Mouse (Mus musculus) megakaryocyte, embryonic 14.5 days (primary cell): ENCODE results near the gene Col23a1.

Experiments
- FLI1 ChIP-seq: IDR thresholded peaks from 2 replicates; pipeline ENCODE4 v1.6.1; 2012; ENCODE audit warnings: low read length, inconsistent platforms, mixed read lengths
- GATA1 ChIP-seq: IDR thresholded peaks from 3 replicates; pipeline ENCODE4 v1.6.1; 2012; ENCODE audit warnings: mixed read lengths, low read length, inconsistent platforms, borderline replicate concordance

DNA sequence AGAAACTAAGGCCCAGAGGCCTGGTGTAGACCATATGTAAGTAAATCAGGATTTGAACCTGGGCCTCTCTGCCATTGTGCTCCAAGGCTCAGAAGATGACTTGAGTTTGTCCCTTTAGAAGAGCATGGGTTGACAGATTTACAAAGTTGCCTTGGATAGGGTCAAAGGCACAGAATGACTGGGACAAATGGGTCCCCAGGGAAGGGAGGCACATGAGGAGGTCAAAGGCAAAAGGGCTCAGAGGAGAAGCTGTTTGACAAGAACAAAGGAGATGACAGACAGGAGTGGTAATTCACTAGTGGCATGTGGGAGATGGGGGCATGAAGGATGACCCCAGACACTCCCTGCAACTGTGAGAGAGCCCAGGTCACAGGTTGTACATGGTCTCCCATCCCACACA is 210.1 kb downstream of the Col23a1 start:
- TF ChIP-seq GATA1 (no peak), FLI1 (no peak)
